Mouse (Mus musculus): Measurements from ENCODE around the gene Hist1h3e. TPM values are rescaled to one million over a fixed set of nuclear protein-coding genes. Genes with fewer than 3 reads are reported as not detected.

The Hist1h3e gene
- polyA plus RNA-seq, 1 experiment = 3.8 TPM

DNA sequence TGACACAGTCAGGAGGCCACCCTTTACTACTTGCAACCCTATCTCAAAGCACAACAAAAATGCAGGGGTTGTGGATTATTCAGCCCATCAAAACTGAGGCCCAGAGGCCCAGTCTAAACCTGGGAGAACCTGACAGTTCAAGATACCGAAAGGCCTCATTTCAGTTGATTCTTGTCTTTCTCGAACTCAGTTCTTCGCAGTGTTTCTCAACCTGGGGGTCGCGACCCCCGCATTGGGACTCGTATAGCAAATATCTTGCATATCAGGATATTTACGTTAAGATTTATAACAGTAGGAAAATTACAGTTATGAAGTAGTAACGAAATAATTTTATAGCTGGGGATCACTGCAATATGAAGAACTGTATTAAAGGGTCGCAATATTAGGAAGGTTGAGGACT lies 36.3 kb downstream of the Hist1h3e start:
- TF ChIP-seq POLR2A (IDR thresholded peaks at IDR 0.05; ENCODE audit: low read depth, low read length) = no peak
- Histone ChIP-seq H3K36me3 (ENCODE audit: control insufficient read depth, insufficient read depth, low read length) (no peaks in the 10 kb centered on the region), H3K4me1 (ENCODE audit: control insufficient read depth, insufficient read depth, low read length) (no peaks in the 10 kb centered on the region; the same call in 1 of the 2 replicates), H3K4me3 (ENCODE audit: insufficient read depth, low read depth, low read length) (no peak overlapping the region), H3K27me3 (replicated peaks; ENCODE audit: control insufficient read depth, insufficient read depth, low read length) (no peaks in the 10 kb centered on the region), H3K27ac (ENCODE audit: insufficient read depth, low read depth, low read length) (no peak overlapping the region)
- no peak for DNase-seq
- 9% methylated on average over 10 of the region's 10 CpGs for WGBS

GRCm38 (mm10) chr13:23524654-23525053 lies 37.5 kb downstream of the Hist1h3e start:
- Histone ChIP-seq H3K4me3 (ENCODE audit: insufficient read depth, low read depth, low read length) (no peak overlapping the region), H3K36me3 (ENCODE audit: control insufficient read depth, insufficient read depth, low read length) (no peaks in the 10 kb centered on the region), H3K27ac (ENCODE audit: insufficient read depth, low read depth, low read length) (no peak overlapping the region), H3K27me3 (replicated peaks; ENCODE audit: control insufficient read depth, insufficient read depth, low read length) (no peaks in the 10 kb centered on the region), H3K4me1 (ENCODE audit: control insufficient read depth, insufficient read depth, low read length) (no peaks in the 10 kb centered on the region; the same call in 1 of the 2 replicates)
- TF ChIP-seq POLR2A (IDR thresholded peaks at IDR 0.05; ENCODE audit: low read depth, low read length) (no peak), CTCF (conservative IDR thresholded peaks at IDR 0.05; ENCODE audit: insufficient read depth, insufficient read length, low read depth, low read length) (peak; percentile 85)
- peak; percentile 70 for DNase-seq
- 12% methylated on average over 5 of the region's 5 CpGs for WGBS

GRCm38 (mm10) chr13:23523976-23524375 lies 38.2 kb downstream of the Hist1h3e start:
- Histone ChIP-seq H3K27me3 (replicated peaks; ENCODE audit: control insufficient read depth, insufficient read depth, low read length) (no peaks in the 10 kb centered on the region), H3K27ac (ENCODE audit: insufficient read depth, low read depth, low read length) (no peak overlapping the region), H3K36me3 (ENCODE audit: control insufficient read depth, insufficient read depth, low read length) (no peaks in the 10 kb centered on the region), H3K4me1 (ENCODE audit: control insufficient read depth, insufficient read depth, low read length) (no peaks in the 10 kb centered on the region; the same call in 1 of the 2 replicates), H3K4me3 (ENCODE audit: insufficient read depth, low read depth, low read length) (no peak overlapping the region)
- TF ChIP-seq POLR2A (IDR thresholded peaks at IDR 0.05; ENCODE audit: low read depth, low read length) = no peak
- no peak for TF ChIP-seq CTCF (conservative IDR thresholded peaks at IDR 0.05; ENCODE audit: insufficient read depth, insufficient read length, low read depth, low read length)
- DNase-seq = no peak
- WGBS = 39% methylated on average over 5 of the region's 5 CpGs

DNA sequence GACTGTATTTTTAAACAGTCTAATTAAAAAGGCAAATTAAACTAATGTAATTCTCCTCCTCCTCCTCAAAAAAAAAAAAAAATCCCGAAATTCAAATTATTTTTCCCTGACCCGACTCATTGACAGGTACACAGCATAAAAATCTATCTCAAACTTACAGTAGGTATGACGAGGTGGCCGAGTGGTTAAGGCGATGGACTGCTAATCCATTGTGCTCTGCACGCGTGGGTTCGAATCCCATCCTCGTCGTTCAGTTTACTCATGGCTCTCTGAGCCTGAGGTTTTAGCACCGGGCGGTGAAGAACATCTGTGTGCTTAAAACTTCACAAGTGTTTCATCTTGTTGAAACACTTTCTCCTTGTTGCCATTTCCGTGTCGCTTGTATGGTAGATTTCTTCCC lies 40.5 kb downstream of the Hist1h3e start:
- no peak overlapping the region for H3K4me3 ChIP-seq (ENCODE audit: insufficient read depth, low read depth, low read length)
- no peak overlapping the region for H3K27ac ChIP-seq (ENCODE audit: insufficient read depth, low read depth, low read length)
- no peaks in the 10 kb centered on the region for H3K27me3 ChIP-seq (replicated peaks; ENCODE audit: control insufficient read depth, insufficient read depth, low read length)
- WGBS = 4% methylated on average over 14 of the region's 14 CpGs
- no peaks in the 10 kb centered on the region; the same call in 1 of the 2 replicates for H3K4me1 ChIP-seq (ENCODE audit: control insufficient read depth, insufficient read depth, low read length)
- no peaks in the 10 kb centered on the region for H3K36me3 ChIP-seq (ENCODE audit: control insufficient read depth, insufficient read depth, low read length)
- TF ChIP-seq POLR2A (IDR thresholded peaks at IDR 0.05; ENCODE audit: low read depth, low read length) (no peak), CTCF (conservative IDR thresholded peaks at IDR 0.05; ENCODE audit: insufficient read depth, insufficient read length, low read depth, low read length) (no peak; the same call in 1 of the 2 replicates)
- DNase-seq = peak; percentile 88

DNA sequence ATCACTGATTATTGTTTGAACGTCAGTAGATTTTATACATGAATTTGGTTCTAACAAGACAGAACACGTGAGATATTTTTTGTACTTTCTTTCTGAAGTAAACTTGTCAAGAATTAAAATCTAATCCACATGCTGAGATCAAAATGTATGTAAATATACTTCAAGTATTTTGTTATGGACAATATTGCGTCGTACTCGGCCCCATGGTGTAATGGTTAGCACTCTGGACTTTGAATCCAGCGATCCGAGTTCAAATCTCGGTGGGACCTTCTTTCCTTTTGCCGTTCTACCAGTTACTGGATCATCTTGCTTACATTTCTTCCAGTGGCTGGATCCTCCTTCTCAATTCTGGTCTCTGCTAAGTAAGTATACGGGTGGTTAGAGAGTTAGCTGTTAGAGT lies 42.8 kb downstream of the Hist1h3e start:
- TF ChIP-seq CTCF (conservative IDR thresholded peaks at IDR 0.05; ENCODE audit: insufficient read depth, insufficient read length, low read depth, low read length) = no peak
- no peak for TF ChIP-seq POLR2A (IDR thresholded peaks at IDR 0.05; ENCODE audit: low read depth, low read length)
- H3K27ac ChIP-seq (ENCODE audit: insufficient read depth, low read depth, low read length) = peak overlapping the region; percentile 45; the same call in 1 of the 2 replicates
- no peaks in the 10 kb centered on the region for H3K4me1 ChIP-seq (ENCODE audit: control insufficient read depth, insufficient read depth, low read length)
- no peaks in the 10 kb centered on the region for H3K27me3 ChIP-seq (replicated peaks; ENCODE audit: control insufficient read depth, insufficient read depth, low read length)
- H3K36me3 ChIP-seq (ENCODE audit: control insufficient read depth, insufficient read depth, low read length) = no peaks in the 10 kb centered on the region
- 0 out of 2 replicates have a peak overlapping the region, but pooled peaks have one; percentile 7 for H3K4me3 ChIP-seq (ENCODE audit: insufficient read depth, low read depth, low read length)
- peak; percentile 90 for DNase-seq
- WGBS = under 1% methylated on average over 10 of the region's 10 CpGs

- Histone ChIP-seq H3K36me3 (ENCODE audit: control insufficient read depth, insufficient read depth, low read length) (no peaks in the 10 kb centered on the region), H3K27me3 (replicated peaks; ENCODE audit: control insufficient read depth, insufficient read depth, low read length) (no peaks in the 10 kb centered on the region), H3K4me3 (ENCODE audit: insufficient read depth, low read depth, low read length) (no peak overlapping the region; the same call in 1 of the 2 replicates), H3K27ac (ENCODE audit: insufficient read depth, low read depth, low read length) (peak overlapping the region; percentile 45), H3K4me1 (ENCODE audit: control insufficient read depth, insufficient read depth, low read length) (no peaks in the 10 kb centered on the region)
- WGBS = under 1% methylated on average over 6 of the region's 6 CpGs
- peak; percentile 87 for DNase-seq
- TF ChIP-seq POLR2A (IDR thresholded peaks at IDR 0.05; ENCODE audit: low read depth, low read length) (no peak), CTCF (conservative IDR thresholded peaks at IDR 0.05; ENCODE audit: insufficient read depth, insufficient read length, low read depth, low read length) (no peak)
Observed at GRCm38 (mm10) chr13:23518885-23519284, 43.3 kb downstream of the Hist1h3e start.

GRCm38 (mm10) chr13:23518295-23518603 lies 43.9 kb downstream of the Hist1h3e start:
- no peaks in the 10 kb centered on the region for H3K36me3 ChIP-seq (ENCODE audit: control insufficient read depth, insufficient read depth, low read length)
- no peaks in the 10 kb centered on the region for H3K4me1 ChIP-seq (ENCODE audit: control insufficient read depth, insufficient read depth, low read length)
- peak overlapping the region; percentile 26; the same call in 1 of the 2 replicates for H3K4me3 ChIP-seq (ENCODE audit: insufficient read depth, low read depth, low read length)
- 1% methylated on average over 6 of the region's 6 CpGs for WGBS
- H3K27ac ChIP-seq (ENCODE audit: insufficient read depth, low read depth, low read length) = no peak overlapping the region
- TF ChIP-seq POLR2A (IDR thresholded peaks at IDR 0.05; ENCODE audit: low read depth, low read length) = no peak
- TF ChIP-seq CTCF (conservative IDR thresholded peaks at IDR 0.05; ENCODE audit: insufficient read depth, insufficient read length, low read depth, low read length) = no peak
- no peak for DNase-seq
- H3K27me3 ChIP-seq (replicated peaks; ENCODE audit: control insufficient read depth, insufficient read depth, low read length) = no peaks in the 10 kb centered on the region

All from kidney, adult 2 months (tissue).